Mouse (Mus musculus): ENCODE results near the gene Ifit3. TPM values are rescaled to one million over a fixed set of nuclear protein-coding genes. Genes with fewer than 3 reads are reported as not detected.
"Not testable (repeated sequence)": the region's sequence is repeated elsewhere in the genome, so short reads cannot be mapped to it uniquely, and the experiment has no call there.

Gene Ifit3
- polyA plus RNA-seq, 1 experiment from 2014 or later: 0.88 TPM

- not testable (repeated sequence) for H3K4me2 ChIP-seq; H3K9me3 ChIP-seq; H3K27ac ChIP-seq; H3K9ac ChIP-seq; H3K4me3 ChIP-seq; H3K27me3 ChIP-seq; ATAC-seq (ENCODE audit: low FRiP score); H3K36me3 ChIP-seq; H3K4me1 ChIP-seq (replicated peaks)
- 84% methylated on average over 3 of the region's 3 CpGs for WGBS
Measured at GRCm38 (mm10) chr19:34594523-34594922, 11.2 kb downstream of the Ifit3 start.

GRCm38 (mm10) chr19:34596811-34597210 lies 13.5 kb downstream of the Ifit3 start:
- no peak overlapping the region for H3K4me3 ChIP-seq
- no peaks in the 10 kb centered on the region for H3K9me3 ChIP-seq
- no peaks in the 10 kb centered on the region for H3K4me1 ChIP-seq (replicated peaks)
- no peaks in the 10 kb centered on the region for H3K27me3 ChIP-seq
- no peaks in the 10 kb centered on the region for H3K36me3 ChIP-seq
- no peak overlapping the region for H3K27ac ChIP-seq
- H3K4me2 ChIP-seq: no peak overlapping the region
- no peak for ATAC-seq (ENCODE audit: low FRiP score)
- no peak overlapping the region for H3K9ac ChIP-seq

- H3K4me1 ChIP-seq (replicated peaks): no peaks in the 10 kb centered on the region
- H3K27me3 ChIP-seq: no peaks in the 10 kb centered on the region
- H3K4me3 ChIP-seq: no peak overlapping the region
- no peak overlapping the region for H3K9ac ChIP-seq
- no peaks in the 10 kb centered on the region for H3K9me3 ChIP-seq
- H3K27ac ChIP-seq: no peak overlapping the region
- no peak for ATAC-seq (ENCODE audit: low FRiP score)
- no peak overlapping the region for H3K4me2 ChIP-seq
- no peaks in the 10 kb centered on the region for H3K36me3 ChIP-seq
- WGBS: 89% methylated on average over 2 of the region's 2 CpGs
Measured at GRCm38 (mm10) chr19:34598341-34598740, 15.0 kb downstream of the Ifit3 start.

DNA sequence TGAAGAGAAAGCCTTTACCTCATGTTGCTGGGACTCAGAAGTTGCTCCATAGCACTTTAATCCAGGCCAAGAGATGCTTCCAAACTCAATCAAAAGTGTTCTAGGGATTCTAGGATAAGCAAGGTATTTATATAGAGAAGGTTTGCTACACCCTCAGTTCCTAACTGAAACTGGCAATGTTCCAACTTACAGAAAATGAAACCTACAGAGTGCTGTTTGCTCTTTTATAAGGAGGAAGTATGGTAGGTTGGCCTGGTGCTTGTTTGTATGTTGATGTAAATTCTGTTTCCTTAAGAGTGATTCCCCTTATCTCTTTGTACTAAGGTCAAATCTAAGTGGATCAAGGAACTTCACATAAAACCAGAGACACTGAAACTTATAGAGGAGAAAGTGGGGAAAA lies 15.9 kb downstream of the Ifit3 start:
- not testable (repeated sequence) for H3K9me3 ChIP-seq; H3K4me1 ChIP-seq (replicated peaks); H3K36me3 ChIP-seq; H3K27ac ChIP-seq; H3K4me2 ChIP-seq; H3K4me3 ChIP-seq; H3K27me3 ChIP-seq; ATAC-seq (ENCODE audit: low FRiP score); H3K9ac ChIP-seq

- not testable (repeated sequence) for H3K9ac ChIP-seq; H3K9me3 ChIP-seq; H3K36me3 ChIP-seq; H3K27me3 ChIP-seq; H3K4me2 ChIP-seq; H3K4me3 ChIP-seq; H3K27ac ChIP-seq; H3K4me1 ChIP-seq (replicated peaks); ATAC-seq (ENCODE audit: low FRiP score)
- WGBS: 48% methylated on average over 1 of the region's 1 CpGs
Measured at GRCm38 (mm10) chr19:34601888-34602287, 18.6 kb downstream of the Ifit3 start, which contains the start of gene Ifit1bl1. TSS of gene Ifit1bl1 (minus strand) at chr19:34601956.

GRCm38 (mm10) chr19:34605472-34605871 lies 22.1 kb downstream of the Ifit3 start:
- Histone ChIP-seq H3K4me2 (no peak overlapping the region), H3K9me3 (no peaks in the 10 kb centered on the region), H3K36me3 (no peaks in the 10 kb centered on the region), H3K4me3 (no peak overlapping the region), H3K27me3 (no peaks in the 10 kb centered on the region), H3K4me1 (replicated peaks) (no peaks in the 10 kb centered on the region), H3K27ac (no peak overlapping the region), H3K9ac (no peak overlapping the region)
- ATAC-seq (ENCODE audit: low FRiP score): no peak
- 94% methylated on average over 3 of the region's 3 CpGs for WGBS

- WGBS: 54% methylated on average over 4 of the region's 4 CpGs
- not testable (repeated sequence) for H3K27me3 ChIP-seq; H3K4me3 ChIP-seq; H3K36me3 ChIP-seq; H3K4me1 ChIP-seq (replicated peaks); H3K9me3 ChIP-seq; H3K27ac ChIP-seq; H3K9ac ChIP-seq; H3K4me2 ChIP-seq
- ATAC-seq (ENCODE audit: low FRiP score): peak; percentile 61
Measured at GRCm38 (mm10) chr19:34607237-34608051, 24.1 kb downstream of the Ifit3 start, which contains the start of gene Ifit3b. TSS of gene Ifit3b (plus strand) at chr19:34607970.

DNA sequence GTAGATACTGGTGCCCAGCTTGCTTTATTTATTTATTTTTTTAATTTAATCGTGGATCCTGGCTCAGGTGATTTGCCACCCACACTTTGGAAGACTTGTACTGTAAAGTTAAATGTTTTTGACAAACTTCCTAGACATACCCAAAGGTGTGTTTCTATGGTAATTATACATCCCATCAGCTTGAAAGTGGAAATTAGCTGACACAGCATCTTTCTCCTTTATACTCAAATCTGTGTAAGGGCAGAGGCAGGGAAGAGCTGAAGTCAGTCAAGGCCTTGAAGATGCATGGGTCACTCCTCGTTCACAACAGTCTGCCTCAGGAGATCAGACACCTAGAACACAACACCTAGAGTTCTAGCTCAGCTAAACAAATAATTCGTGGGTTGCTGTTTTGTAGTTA lies 26.8 kb downstream of the Ifit3 start:
- H3K4me1 ChIP-seq (replicated peaks); H3K27me3 ChIP-seq; H3K27ac ChIP-seq; H3K4me2 ChIP-seq; H3K36me3 ChIP-seq; H3K9me3 ChIP-seq; H3K9ac ChIP-seq; H3K4me3 ChIP-seq; ATAC-seq (ENCODE audit: low FRiP score): not testable (repeated sequence)
- 82% methylated on average over 3 of the region's 3 CpGs for WGBS

GRCm38 (mm10) chr19:34612243-34613001 lies 29.1 kb downstream of the Ifit3 start:
- H3K4me2 ChIP-seq; H3K27me3 ChIP-seq; H3K4me3 ChIP-seq; H3K36me3 ChIP-seq; ATAC-seq (ENCODE audit: low FRiP score); H3K9ac ChIP-seq; H3K4me1 ChIP-seq (replicated peaks); H3K27ac ChIP-seq; H3K9me3 ChIP-seq: not testable (repeated sequence)
- WGBS: 86% methylated on average over 6 of the region's 11 CpGs

DNA sequence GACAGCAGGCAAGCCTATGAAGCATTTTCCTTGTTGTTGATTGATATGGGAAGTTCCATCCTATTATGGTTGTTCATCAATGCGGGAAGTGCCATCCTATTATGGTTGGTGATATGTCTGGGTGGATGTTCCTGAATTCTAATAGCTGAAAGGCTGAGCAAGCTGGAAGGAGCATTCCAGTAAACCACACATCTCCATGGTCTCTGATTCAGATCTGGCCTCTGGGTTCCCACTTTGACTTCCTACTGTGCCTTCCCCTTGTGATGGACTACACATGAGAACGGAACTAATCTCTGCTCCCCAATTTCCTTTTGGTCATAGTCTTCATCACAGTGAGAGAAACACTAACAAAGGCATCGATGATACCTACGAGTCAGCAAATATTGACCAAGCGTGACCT lies 37.5 kb downstream of the Ifit3 start:
- 94% methylated on average over 5 of the region's 5 CpGs for WGBS
- no peaks in the 10 kb centered on the region for H3K27me3 ChIP-seq
- H3K36me3 ChIP-seq: no peaks in the 10 kb centered on the region
- H3K4me2 ChIP-seq: no peak overlapping the region
- no peak overlapping the region for H3K27ac ChIP-seq
- H3K9me3 ChIP-seq: no peaks in the 10 kb centered on the region
- H3K9ac ChIP-seq: no peak overlapping the region
- no peak overlapping the region for H3K4me3 ChIP-seq
- ATAC-seq (ENCODE audit: low FRiP score): no peak
- H3K4me1 ChIP-seq (replicated peaks): no peaks in the 10 kb centered on the region

DNA sequence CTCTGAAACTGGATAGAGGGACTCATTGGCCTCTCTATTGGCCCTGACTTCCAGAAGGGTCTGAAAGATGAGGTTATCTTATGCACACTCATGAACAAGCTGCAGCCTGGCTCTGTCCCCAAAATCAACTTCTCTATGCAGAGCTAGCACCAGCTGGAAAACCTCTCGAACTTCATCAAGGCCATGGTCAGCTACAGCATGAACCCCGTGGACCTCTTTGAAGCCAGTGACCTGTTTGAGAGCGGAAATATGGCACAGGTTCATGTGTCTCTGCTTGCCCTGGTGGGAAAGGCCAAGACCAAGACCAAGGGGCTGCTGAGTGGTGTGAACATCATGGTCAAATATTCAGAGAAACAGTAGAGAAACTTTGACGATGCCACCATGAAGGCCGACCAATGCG lies 40.5 kb downstream of the Ifit3 start:
- Histone ChIP-seq H3K9me3 (no peaks in the 10 kb centered on the region), H3K27me3 (no peaks in the 10 kb centered on the region), H3K4me3 (no peak overlapping the region), H3K4me2 (no peak overlapping the region), H3K27ac (no peak overlapping the region), H3K9ac (no peak overlapping the region), H3K36me3 (no peaks in the 10 kb centered on the region), H3K4me1 (replicated peaks) (no peaks in the 10 kb centered on the region)
- 94% methylated on average over 6 of the region's 6 CpGs for WGBS
- no peak for ATAC-seq (ENCODE audit: low FRiP score)

GRCm38 (mm10) chr19:34624663-34625062 lies 41.3 kb downstream of the Ifit3 start:
- no peak overlapping the region for H3K27ac ChIP-seq
- ATAC-seq (ENCODE audit: low FRiP score): no peak
- WGBS: 82% methylated on average over 4 of the region's 4 CpGs

GRCm38 (mm10) chr19:34627496-34627895 lies 44.2 kb downstream of the Ifit3 start:
- 77% methylated on average over 2 of the region's 2 CpGs for WGBS

More at GRCm38 (mm10) chr19:34624663-34625062, 41.3 kb downstream of the Ifit3 start:
- Histone ChIP-seq H3K4me3 (no peak overlapping the region), H3K4me2 (no peak overlapping the region), H3K4me1 (replicated peaks) (no peaks in the 10 kb centered on the region), H3K27me3 (no peaks in the 10 kb centered on the region), H3K9ac (no peak overlapping the region), H3K36me3 (no peaks in the 10 kb centered on the region), H3K9me3 (no peaks in the 10 kb centered on the region)

More at GRCm38 (mm10) chr19:34627496-34627895, 44.2 kb downstream of the Ifit3 start:
- H3K27ac ChIP-seq: no peak overlapping the region
- H3K36me3 ChIP-seq: no peaks in the 10 kb centered on the region
- ATAC-seq (ENCODE audit: low FRiP score): no peak
- H3K27me3 ChIP-seq: no peaks in the 10 kb centered on the region
- H3K9me3 ChIP-seq: no peaks in the 10 kb centered on the region
- H3K4me2 ChIP-seq: no peak overlapping the region
- no peak overlapping the region for H3K4me3 ChIP-seq
- H3K9ac ChIP-seq: no peak overlapping the region
- H3K4me1 ChIP-seq (replicated peaks): no peaks in the 10 kb centered on the region
